Mouse (Mus musculus) urinary bladder, adult 18-20 months (tissue): ENCODE measurements around the gene Il31.

Experiments
- DNase-seq, 2 experiments: peaks; one replicate each; pipeline ENCODE4 v3.0.0; 2022; ENCODE audit warnings: low spot score in 2 of 2, mixed read lengths in 2 of 2

The Il31 gene

GRCm38 (mm10) chr5:123473817-123474216 is 15.5 kb downstream of the Il31 start:
- DNase-seq, result no peak

GRCm38 (mm10) chr5:123470784-123471400 is 18.4 kb downstream of the Il31 start:
- no peak for DNase-seq

GRCm38 (mm10) chr5:123464638-123465037 is 24.7 kb downstream of the Il31 start:
- DNase-seq, result no peak

GRCm38 (mm10) chr5:123461420-123461819 is 27.9 kb downstream of the Il31 start:
- DNase-seq, result no peak

- DNase-seq, result no peak
These were observed 37.4 kb downstream of the Il31 start for GRCm38 (mm10) chr5:123451886-123452285.

GRCm38 (mm10) chr5:123444849-123445334 is 44.4 kb downstream of the Il31 start:
- DNase-seq, result no peak

- peak; percentile 30 to 40 for DNase-seq
These were observed 45.2 kb downstream of the Il31 start for GRCm38 (mm10) chr5:123444069-123444468.

- DNase-seq, result no peak
These were observed 47.0 kb downstream of the Il31 start for GRCm38 (mm10) chr5:123442283-123442682.

- DNase-seq, result no peak
These were observed 48.6 kb downstream of the Il31 start for GRCm38 (mm10) chr5:123440664-123441063.

GRCm38 (mm10) chr5:123439941-123440340 is 49.3 kb downstream of the Il31 start:
- DNase-seq, result no peak

GRCm38 (mm10) chr5:123439312-123439711 is 50.0 kb downstream of the Il31 start:
- DNase-seq, result no peak

- no peak for DNase-seq
These were observed 50.9 kb downstream of the Il31 start for GRCm38 (mm10) chr5:123438381-123438780.

GRCm38 (mm10) chr5:123436780-123437175 is 52.5 kb downstream of the Il31 start:
- DNase-seq, result no peak

GRCm38 (mm10) chr5:123436071-123436779 is 53.1 kb downstream of the Il31 start:
- DNase-seq, result no peak

- no peak for DNase-seq
These were observed 56.9 kb downstream of the Il31 start for GRCm38 (mm10) chr5:123432305-123432874.

GRCm38 (mm10) chr5:123431524-123432304 is 57.6 kb downstream of the Il31 start:
- no peak for DNase-seq
